Mouse (Mus musculus): ENCODE results near the gene Arvcf. TPM values are rescaled to one million over a fixed set of nuclear protein-coding genes. Genes with fewer than 3 reads are reported as not detected.
A peak's percentile ranks its signal among the peaks of the same experiment; 100 is the strongest.

Gene Arvcf
- total and polyA plus RNA-seq, 2 experiments = 14.1 to 18.4 TPM

GRCm38 (mm10) chr16:18385411-18385810 lies 37.4 kb downstream of the Arvcf start:
- H3K4me1 ChIP-seq (ENCODE audit: control insufficient read depth, insufficient read depth, low read length) = peaks cover 3% of the 10 kb centered on the region; the same call in 1 of the 2 replicates
- no peak overlapping the region for H3K9ac ChIP-seq (ENCODE audit: low read depth, low read length)
- no peak for DNase-seq (ENCODE audit: extremely low read depth, low read depth, low spot score)
- no peak overlapping the region for H3K27ac ChIP-seq (replicated peaks; ENCODE audit: insufficient read depth, low read depth, low read length)
- peaks cover 2% of the 10 kb centered on the region; the same call in 1 of the 2 replicates for H3K79me2 ChIP-seq (ENCODE audit: control insufficient read depth, insufficient read depth, low read length)
- TF ChIP-seq POLR2A (IDR thresholded peaks at IDR 0.05; ENCODE audit: extremely low read depth, insufficient read depth, low read length) = no peak
- TF ChIP-seq CTCF (IDR thresholded peaks at IDR 0.05; ENCODE audit: low read depth, low read length) = no peak
- no peaks in the 10 kb centered on the region for H3K27me3 ChIP-seq (ENCODE audit: control insufficient read depth, insufficient read depth, low read length)
- no peak overlapping the region for H3K4me3 ChIP-seq (ENCODE audit: insufficient read depth, low read depth, low read length)
- H3K36me3 ChIP-seq (ENCODE audit: control insufficient read depth, insufficient read depth, low read length) = no peaks in the 10 kb centered on the region
- WGBS = 92% methylated on average over 5 of the region's 5 CpGs

GRCm38 (mm10) chr16:18386451-18386850 lies 38.5 kb downstream of the Arvcf start:
- 50% methylated on average over 7 of the region's 7 CpGs for WGBS
- H3K9ac ChIP-seq (ENCODE audit: low read depth, low read length) = no peak overlapping the region
- H3K79me2 ChIP-seq (ENCODE audit: control insufficient read depth, insufficient read depth, low read length) = no peaks in the 10 kb centered on the region
- no peaks in the 10 kb centered on the region for H3K27me3 ChIP-seq (ENCODE audit: control insufficient read depth, insufficient read depth, low read length)
- 0 out of 2 replicates have a peak overlapping the region, but pooled peaks have one; percentile 21 for H3K27ac ChIP-seq (replicated peaks; ENCODE audit: insufficient read depth, low read depth, low read length)
- no peak for TF ChIP-seq POLR2A (IDR thresholded peaks at IDR 0.05; ENCODE audit: extremely low read depth, insufficient read depth, low read length)
- no peak for TF ChIP-seq CTCF (IDR thresholded peaks at IDR 0.05; ENCODE audit: low read depth, low read length)
- no peak for DNase-seq (ENCODE audit: extremely low read depth, low read depth, low spot score)
- H3K36me3 ChIP-seq (ENCODE audit: control insufficient read depth, insufficient read depth, low read length) = no peaks in the 10 kb centered on the region
- peaks cover 3% of the 10 kb centered on the region; the same call in 1 of the 2 replicates for H3K4me1 ChIP-seq (ENCODE audit: control insufficient read depth, insufficient read depth, low read length)
- H3K4me3 ChIP-seq (ENCODE audit: insufficient read depth, low read depth, low read length) = no peak overlapping the region

- TF ChIP-seq CTCF (IDR thresholded peaks at IDR 0.05; ENCODE audit: low read depth, low read length) (no peak), POLR2A (IDR thresholded peaks at IDR 0.05; ENCODE audit: extremely low read depth, insufficient read depth, low read length) (no peak)
- Histone ChIP-seq H3K9ac (ENCODE audit: low read depth, low read length) (no peak overlapping the region), H3K4me1 (ENCODE audit: control insufficient read depth, insufficient read depth, low read length) (peaks cover 3% of the 10 kb centered on the region; the same call in 1 of the 2 replicates), H3K4me3 (ENCODE audit: insufficient read depth, low read depth, low read length) (no peak overlapping the region), H3K79me2 (ENCODE audit: control insufficient read depth, insufficient read depth, low read length) (no peaks in the 10 kb centered on the region), H3K27me3 (ENCODE audit: control insufficient read depth, insufficient read depth, low read length) (no peaks in the 10 kb centered on the region), H3K27ac (replicated peaks; ENCODE audit: insufficient read depth, low read depth, low read length) (peak overlapping the region; percentile 4; the same call in 1 of the 2 replicates), H3K36me3 (ENCODE audit: control insufficient read depth, insufficient read depth, low read length) (no peaks in the 10 kb centered on the region)
- no peak for DNase-seq (ENCODE audit: extremely low read depth, low read depth, low spot score)
- WGBS = 83% methylated on average over 3 of the region's 3 CpGs
These were observed 39.0 kb downstream of the Arvcf start for GRCm38 (mm10) chr16:18386972-18387371.

GRCm38 (mm10) chr16:18387704-18388582 lies 40.0 kb downstream of the Arvcf start:
- H3K27me3 ChIP-seq (ENCODE audit: control insufficient read depth, insufficient read depth, low read length) = no peaks in the 10 kb centered on the region
- no peaks in the 10 kb centered on the region for H3K79me2 ChIP-seq (ENCODE audit: control insufficient read depth, insufficient read depth, low read length)
- TF ChIP-seq CTCF (IDR thresholded peaks at IDR 0.05; ENCODE audit: low read depth, low read length) = no peak
- no peak for TF ChIP-seq POLR2A (IDR thresholded peaks at IDR 0.05; ENCODE audit: extremely low read depth, insufficient read depth, low read length)
- H3K4me1 ChIP-seq (ENCODE audit: control insufficient read depth, insufficient read depth, low read length) = peaks cover 2% of the 10 kb centered on the region; the same call in 1 of the 2 replicates
- H3K27ac ChIP-seq (replicated peaks; ENCODE audit: insufficient read depth, low read depth, low read length) = peak overlapping the region; percentile 39
- no peaks in the 10 kb centered on the region for H3K36me3 ChIP-seq (ENCODE audit: control insufficient read depth, insufficient read depth, low read length)
- no peak overlapping the region for H3K4me3 ChIP-seq (ENCODE audit: insufficient read depth, low read depth, low read length)
- 45% methylated on average over 7 of the region's 7 CpGs for WGBS
- no peak overlapping the region for H3K9ac ChIP-seq (ENCODE audit: low read depth, low read length)
- no peak for DNase-seq (ENCODE audit: extremely low read depth, low read depth, low spot score)

GRCm38 (mm10) chr16:18388583-18389435 lies 40.8 kb downstream of the Arvcf start:
- no peaks in the 10 kb centered on the region for H3K27me3 ChIP-seq (ENCODE audit: control insufficient read depth, insufficient read depth, low read length)

More at GRCm38 (mm10) chr16:18388583-18389435, 40.8 kb downstream of the Arvcf start:
- Histone ChIP-seq H3K36me3 (ENCODE audit: control insufficient read depth, insufficient read depth, low read length) (no peaks in the 10 kb centered on the region), H3K4me1 (ENCODE audit: control insufficient read depth, insufficient read depth, low read length) (no peaks in the 10 kb centered on the region), H3K4me3 (ENCODE audit: insufficient read depth, low read depth, low read length) (peak overlapping the region; percentile 2; the same call in 1 of the 2 replicates), H3K9ac (ENCODE audit: low read depth, low read length) (no peak overlapping the region), H3K79me2 (ENCODE audit: control insufficient read depth, insufficient read depth, low read length) (no peaks in the 10 kb centered on the region), H3K27ac (replicated peaks; ENCODE audit: insufficient read depth, low read depth, low read length) (peak overlapping the region; percentile 66)
- 87% methylated on average over 14 of the region's 14 CpGs for WGBS
- TF ChIP-seq POLR2A (IDR thresholded peaks at IDR 0.05; ENCODE audit: extremely low read depth, insufficient read depth, low read length) (no peak), CTCF (IDR thresholded peaks at IDR 0.05; ENCODE audit: low read depth, low read length) (no peak)
- no peak for DNase-seq (ENCODE audit: extremely low read depth, low read depth, low spot score)
